Mouse (Mus musculus): Measurements from ENCODE around the gene Depp1. TPM values are rescaled to one million over a fixed set of nuclear protein-coding genes. Genes with fewer than 3 reads are reported as not detected.

The Depp1 gene
- polyA plus RNA-seq, 1 experiment, result 11.9 TPM

GRCm38 (mm10) chr6:116700821-116701220, 50.4 kb downstream of the Depp1 start:
- H3K4me3 ChIP-seq (replicated peaks; ENCODE audit: control insufficient read depth, low read depth, low read length), result no peak overlapping the region
- H3K4me1 ChIP-seq (ENCODE audit: control insufficient read depth, insufficient read depth, low read length), result peaks cover 3% of the 10 kb centered on the region
- TF ChIP-seq POLR2A (IDR thresholded peaks at IDR 0.05; ENCODE audit: borderline replicate concordance, control insufficient read depth, low read depth, low read length), result no peak
- TF ChIP-seq CTCF (IDR thresholded peaks at IDR 0.05; ENCODE audit: control insufficient read depth, insufficient read depth, low read length), result no peak
- H3K27ac ChIP-seq (ENCODE audit: control insufficient read depth, insufficient read depth, low read depth, low read length, poor library complexity), result no peak overlapping the region

Other genes starting within 250 kb of the Depp1 start
- gene Alox5, start 189.4 kb upstream of the Depp1 start, polyA plus RNA-seq (2011; ENCODE audit: insufficient read depth, insufficient read length, low replicate concordance, missing spikeins), result 16.1 and 17.9 TPM in 2 replicates
- gene Olfr211, start 161.5 kb upstream of the Depp1 start, polyA plus RNA-seq (2011; ENCODE audit: insufficient read depth, insufficient read length, low replicate concordance, missing spikeins), result not detected in 2 replicates
- not detected in 2 replicates for gene Olfr212, start 144.1 kb upstream of the Depp1 start, polyA plus RNA-seq (2011; ENCODE audit: insufficient read depth, insufficient read length, low replicate concordance, missing spikeins)
- not detected in 2 replicates for gene Olfr213, start 112.2 kb upstream of the Depp1 start, polyA plus RNA-seq (2011; ENCODE audit: insufficient read depth, insufficient read length, low replicate concordance, missing spikeins)
- not detected in 2 replicates for gene Gm5580, start 99.5 kb upstream of the Depp1 start, polyA plus RNA-seq (2011; ENCODE audit: insufficient read depth, insufficient read length, low replicate concordance, missing spikeins)
- not detected in 2 replicates for gene Olfr214, start 96.4 kb upstream of the Depp1 start, polyA plus RNA-seq (2011; ENCODE audit: insufficient read depth, insufficient read length, low replicate concordance, missing spikeins)
- not detected in 2 replicates for gene Olfr215, start 66.4 kb upstream of the Depp1 start, polyA plus RNA-seq (2011; ENCODE audit: insufficient read depth, insufficient read length, low replicate concordance, missing spikeins)
- 7.1 and 12.1 TPM in 2 replicates for gene Zfp422, start 21.6 kb upstream of the Depp1 start, polyA plus RNA-seq (2011; ENCODE audit: insufficient read depth, insufficient read length, low replicate concordance, missing spikeins)
- 8.8 and 18.3 TPM in 2 replicates for gene Rassf4, start 23.3 kb downstream of the Depp1 start, polyA plus RNA-seq (2011; ENCODE audit: insufficient read depth, insufficient read length, low replicate concordance, missing spikeins)
- not detected in 2 replicates for gene Tmem72, start 66.3 kb downstream of the Depp1 start, polyA plus RNA-seq (2011; ENCODE audit: insufficient read depth, insufficient read length, low replicate concordance, missing spikeins)

Data from bone marrow, adult 2 months (tissue).